ENCODE assay signal across 8 mouse cellular contexts in the genomic region with DNA sequence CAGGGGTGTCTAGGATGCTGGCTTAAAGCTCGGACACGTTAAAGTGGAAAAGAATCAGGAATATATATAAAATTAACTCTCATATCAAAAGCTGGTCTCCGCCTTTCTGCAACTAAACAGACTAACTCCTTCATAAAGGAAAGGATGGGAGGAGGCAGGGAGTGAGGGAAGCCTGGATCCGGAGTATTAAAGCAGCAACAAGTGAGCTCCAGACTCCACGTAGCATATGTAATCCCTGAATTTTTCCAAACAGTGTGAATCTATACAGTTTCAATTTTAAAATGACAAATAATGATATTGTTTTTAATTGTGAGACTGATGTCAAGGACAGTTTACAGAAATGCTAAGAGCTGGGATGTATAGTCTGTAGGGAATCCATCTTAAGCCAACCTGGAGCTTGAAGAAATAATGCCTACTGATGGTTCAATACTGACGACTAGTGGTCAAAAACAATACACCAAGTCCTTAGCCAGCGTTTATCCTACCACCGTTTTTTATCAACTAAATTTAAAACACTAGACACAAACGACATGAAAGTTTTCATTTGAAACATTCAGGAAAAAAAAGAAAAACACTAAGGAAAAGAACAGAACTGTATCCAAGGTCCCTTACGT.
A peak's percentile ranks its signal among the peaks of the same experiment; 100 is the strongest.
DNase-seq lines count a peak whose midpoint lies in the region; ATAC-seq and TF ChIP-seq lines count a peak whose summit lies in the region.

No protein-coding gene starts in this region.

- intact Hi-C loops in heart, postnatal 36 days (cut with DNase I) = loop anchor here (1.0 to 10.0 kb wide), 4 partner anchors 229 to 747 kb away; no protein-coding TSS in a partner anchor
- intact Hi-C loops in gastrocnemius, postnatal 14 days (cut with DNase I; ENCODE audit: low total_unique reads) = loop anchor here (5.0 kb wide), 1 partner anchor 577 kb away; the partner anchor contains the start of gene Dio2

- DNase-seq in heart, adult 8-10 months (ENCODE audit: low spot score) = peak; percentile 15
- no peak for DNase-seq in heart, postnatal 36 days
- peak; percentile 37 for DNase-seq in thymus, postnatal 0 days (ENCODE audit: low spot score)
- DNase-seq in thymus, postnatal 36 days = no peak
- peak; percentile 83 for DNase-seq in forebrain, embryonic 14.5 days (ENCODE audit: low spot score)
- DNase-seq in lung, postnatal 0 days (ENCODE audit: low spot score) = peak; percentile 71
- DNase-seq in spleen, postnatal 10 days (ENCODE audit: low spot score in 2 of 2) = no peak
- DNase-seq in gastrocnemius, postnatal 14 days = no peak

- no peaks in the 10 kb centered on the region for H3K9me3 ChIP-seq in forebrain, embryonic 14.5 days (replicated peaks; ENCODE audit: control insufficient read depth, low read length)
- H3K9me3 ChIP-seq in lung, postnatal 0 days (ENCODE audit: low read length) = no peaks in the 10 kb centered on the region

- 48% methylated on average over 10 of the region's 10 CpGs for WGBS in forebrain, embryonic 14.5 days
- WGBS in lung, postnatal 0 days = 52% methylated on average over 10 of the region's 10 CpGs

- no peak for TF ChIP-seq EP300 in lung, postnatal 0 days (IDR thresholded peaks at IDR 0.05)

- H3K4me3 ChIP-seq in forebrain, embryonic 14.5 days (ENCODE audit: low read depth, low read length) = no peak overlapping the region
- no peak overlapping the region for H3K4me3 ChIP-seq in lung, postnatal 0 days (ENCODE audit: low read depth, low read length)

- no peak overlapping the region for H3K9ac ChIP-seq in forebrain, embryonic 14.5 days (ENCODE audit: low read length)
- no peak overlapping the region for H3K9ac ChIP-seq in lung, postnatal 0 days (replicated peaks; ENCODE audit: low read depth)

- H3K27ac ChIP-seq in forebrain, embryonic 14.5 days (ENCODE audit: low read depth, low read length) = no peak overlapping the region
- H3K27ac ChIP-seq in lung, postnatal 0 days (ENCODE audit: low read length) = no peak overlapping the region

- H3K27me3 ChIP-seq in forebrain, embryonic 14.5 days (replicated peaks; ENCODE audit: control insufficient read depth, insufficient read depth, low read length) = no peaks in the 10 kb centered on the region
- H3K27me3 ChIP-seq in lung, postnatal 0 days (replicated peaks; ENCODE audit: insufficient read depth, low read length) = no peaks in the 10 kb centered on the region

- no peaks in the 10 kb centered on the region for H3K4me1 ChIP-seq in forebrain, embryonic 14.5 days (ENCODE audit: control insufficient read depth, insufficient read depth, low read length)
- H3K4me1 ChIP-seq in lung, postnatal 0 days (ENCODE audit: insufficient read depth, low read depth, low read length) = no peaks in the 10 kb centered on the region

- H3K36me3 ChIP-seq in forebrain, embryonic 14.5 days (ENCODE audit: control insufficient read depth, insufficient read depth, low read length) = no peaks in the 10 kb centered on the region
- H3K36me3 ChIP-seq in lung, postnatal 0 days (ENCODE audit: insufficient read depth, low read length) = no peaks in the 10 kb centered on the region

- peak; percentile 85 for TF ChIP-seq CTCF in lung, postnatal 0 days (IDR thresholded peaks at IDR 0.05)

- no peak overlapping the region for H3K4me2 ChIP-seq in forebrain, embryonic 14.5 days (ENCODE audit: low read length)
- H3K4me2 ChIP-seq in lung, postnatal 0 days (replicated peaks; ENCODE audit: low read depth, low read length) = no peak overlapping the region

- ATAC-seq in forebrain, embryonic 14.5 days = peak; percentile 72
- no peak for ATAC-seq in lung, postnatal 0 days

Comparison
In these comparisons a context has a peak if more than half of its experiments do, and no peak if none do; other contexts are left out.
1. DNase-seq: peak in heart, adult 8-10 months (single experiment), thymus, postnatal 0 days (single experiment), forebrain, embryonic 14.5 days (single experiment) and lung, postnatal 0 days (single experiment); none in heart, postnatal 36 days (0 of 2), thymus, postnatal 36 days (0 of 2), spleen, postnatal 10 days (0 of 2) and gastrocnemius, postnatal 14 days (single experiment).